In genomic region chr1:133329638-133329964, GRCm38 (mm10) we compare ENCODE assay signal across 9 mouse cellular contexts. TPM values are rescaled to one million over a fixed set of nuclear protein-coding genes. Genes with fewer than 3 reads are reported as not detected.
A peak's percentile ranks its signal among the peaks of the same experiment; 100 is the strongest.
DNase-seq lines count a peak whose midpoint lies in the region; ATAC-seq and TF ChIP-seq lines count a peak whose summit lies in the region.
"Had no signal": no experiment of that assay in that cellular context is flagged by ENCODE, and none has a peak within 500 bp of the region (broad histone marks: within the 10 kb centered on the region; RNA-seq: fewer than 3 reads in every experiment).

No protein-coding gene starts in this region.

- H3K9ac ChIP-seq in lung, embryonic 14.5 days, result peak overlapping the region; percentile 48
- peak overlapping the region; percentile 29; the same call in 1 of the 2 replicates for H3K9ac ChIP-seq in forebrain, postnatal 0 days
- no peak overlapping the region for H3K9ac ChIP-seq in liver, embryonic 12.5 days
- peak overlapping the region; percentile 58 for H3K9ac ChIP-seq in stomach, embryonic 16.5 days (ENCODE audit: low read length)

- peak overlapping the region; percentile 77; the same call in 1 of the 2 replicates for H3K27ac ChIP-seq in lung, embryonic 14.5 days (ENCODE audit: low read depth)
- H3K27ac ChIP-seq in forebrain, postnatal 0 days (ENCODE audit: low read depth, low read length), result no peak overlapping the region
- no peak overlapping the region for H3K27ac ChIP-seq in liver, embryonic 12.5 days
- no peak overlapping the region for H3K27ac ChIP-seq in stomach, embryonic 16.5 days (ENCODE audit: low read length)

- 0 out of 2 replicates have a peak, but pooled peaks have one; percentile 32 for ATAC-seq in lung, embryonic 14.5 days (ENCODE audit: insufficient read depth)
- no peak for ATAC-seq in forebrain, postnatal 0 days
- ATAC-seq in liver, embryonic 12.5 days, result no peak
- no peak for ATAC-seq in stomach, embryonic 16.5 days (ENCODE audit: insufficient read depth, low FRiP score)
- ATAC-seq: Patski had no signal

- no peak for TF ChIP-seq CTCF in lung, embryonic 14.5 days (IDR thresholded peaks at IDR 0.05; ENCODE audit: low read depth)
- TF ChIP-seq CTCF in forebrain, postnatal 0 days (IDR thresholded peaks at IDR 0.05; ENCODE audit: low read depth), result no peak

- peaks cover 7% of the 10 kb centered on the region; the same call in 1 of the 2 replicates for H3K27me3 ChIP-seq in lung, embryonic 14.5 days (ENCODE audit: insufficient read depth, low read length)
- H3K27me3 ChIP-seq in forebrain, postnatal 0 days (ENCODE audit: insufficient read depth, low read length), result no peaks in the 10 kb centered on the region
- H3K27me3 ChIP-seq in liver, embryonic 12.5 days (replicated peaks), result peaks cover 57% of the 10 kb centered on the region
- H3K27me3 ChIP-seq in stomach, embryonic 16.5 days (ENCODE audit: control insufficient read depth, insufficient read depth, low read length), result peaks cover 15% of the 10 kb centered on the region

- peaks cover 17% of the 10 kb centered on the region; the same call in 1 of the 2 replicates for H3K4me1 ChIP-seq in lung, embryonic 14.5 days (ENCODE audit: insufficient read depth)
- peaks cover 17% of the 10 kb centered on the region; the same call in 1 of the 2 replicates for H3K4me1 ChIP-seq in forebrain, postnatal 0 days (ENCODE audit: insufficient read depth)
- no peaks in the 10 kb centered on the region for H3K4me1 ChIP-seq in liver, embryonic 12.5 days
- H3K4me1 ChIP-seq in stomach, embryonic 16.5 days (ENCODE audit: control insufficient read depth, insufficient read depth, low read length), result peaks cover 10% of the 10 kb centered on the region

- no peak for DNase-seq in lung, embryonic 14.5 days
- DNase-seq in lung, postnatal 4 days, result no peak
- no peak for DNase-seq in forebrain, postnatal 0 days
- no peak for DNase-seq in spleen, postnatal 14 days (ENCODE audit: low spot score in 2 of 2)
- DNase-seq in adrenal gland, postnatal 10 days, result no peak

- WGBS in lung, embryonic 14.5 days, result 24% methylated on average over 7 of the region's 7 CpGs
- WGBS in forebrain, postnatal 0 days, result 29% methylated on average over 7 of the region's 7 CpGs
- WGBS in liver, embryonic 12.5 days (ENCODE audit: insufficient replicate concordance), result 24% methylated on average over 7 of the region's 7 CpGs
- 27% methylated on average over 7 of the region's 7 CpGs for WGBS in stomach, embryonic 16.5 days

- H3K4me3 ChIP-seq in lung, embryonic 14.5 days (ENCODE audit: low read depth, low read length), result peak overlapping the region; percentile 31
- peak overlapping the region; percentile 20; the same call in 1 of the 2 replicates for H3K4me3 ChIP-seq in forebrain, postnatal 0 days (ENCODE audit: low read depth, low read length)
- peak overlapping the region; percentile 5; the same call in 1 of the 2 replicates for H3K4me3 ChIP-seq in liver, embryonic 12.5 days
- H3K4me3 ChIP-seq in stomach, embryonic 16.5 days (replicated peaks; ENCODE audit: low read length), result peak overlapping the region; percentile 29

- H3K36me3 ChIP-seq in lung, embryonic 14.5 days (ENCODE audit: insufficient read depth), result no peaks in the 10 kb centered on the region
- no peaks in the 10 kb centered on the region for H3K36me3 ChIP-seq in forebrain, postnatal 0 days (ENCODE audit: insufficient read depth)
- H3K36me3 ChIP-seq in liver, embryonic 12.5 days, result no peaks in the 10 kb centered on the region
- no peaks in the 10 kb centered on the region for H3K36me3 ChIP-seq in stomach, embryonic 16.5 days (ENCODE audit: control insufficient read depth, insufficient read depth, low read length)

- peak overlapping the region; percentile 66 for H3K4me2 ChIP-seq in lung, embryonic 14.5 days
- peak overlapping the region; percentile 47 for H3K4me2 ChIP-seq in forebrain, postnatal 0 days (ENCODE audit: low read depth)
- H3K4me2 ChIP-seq in liver, embryonic 12.5 days, result peak overlapping the region; percentile 54
- H3K4me2 ChIP-seq in stomach, embryonic 16.5 days (ENCODE audit: low read depth, low read length), result peak overlapping the region; percentile 62

- H3K9me3 ChIP-seq in lung, embryonic 14.5 days (ENCODE audit: low read depth, low read length), result no peaks in the 10 kb centered on the region
- no peaks in the 10 kb centered on the region for H3K9me3 ChIP-seq in forebrain, postnatal 0 days (ENCODE audit: low read length)
- no peaks in the 10 kb centered on the region for H3K9me3 ChIP-seq in liver, embryonic 12.5 days (replicated peaks)
- no peaks in the 10 kb centered on the region for H3K9me3 ChIP-seq in stomach, embryonic 16.5 days (replicated peaks; ENCODE audit: control insufficient read depth, low read length)

RNA-seq across cellular contexts. Expression of gene Kiss1, which starts 7.9 kb away (rescaled TPM):
- polyA plus RNA-seq in lung, embryonic 14.5 days (2014; fragmentation: Nextera tagmentation; extraction: Ambion mirVana), result 6.6 and 7.1 TPM in 2 replicates
- not detected in 2 replicates for total RNA-seq in forebrain, postnatal 0 days (2014; rRNA removed)
- polyA plus RNA-seq in forebrain, postnatal 0 days (2015; fragmentation: Nextera tagmentation; extraction: Ambion mirVana), result not detected in 2 replicates
- not detected in 2 replicates for polyA plus RNA-seq in liver, embryonic 12.5 days (2016; fragmentation: Nextera tagmentation; extraction: Ambion mirVana)
- polyA plus RNA-seq in stomach, embryonic 16.5 days (2015; fragmentation: Nextera tagmentation; extraction: Ambion mirVana), result not detected in 2 replicates
- total RNA-seq in adrenal gland, postnatal 10 days (2021), result not detected
- total RNA-seq: left cerebral cortex, postnatal 36 days had no signal
- polyA plus RNA-seq: Patski had no signal

RNA-seq across cellular contexts. Expression of gene Golt1a, which starts 20.0 kb away (rescaled TPM):
- 0.55 and 1.1 TPM in 2 replicates for polyA plus RNA-seq in lung, embryonic 14.5 days (2014; fragmentation: Nextera tagmentation; extraction: Ambion mirVana)
- 0.15 and 0.29 TPM in 2 replicates for total RNA-seq in forebrain, postnatal 0 days (2014; rRNA removed)
- polyA plus RNA-seq in forebrain, postnatal 0 days (2015; fragmentation: Nextera tagmentation; extraction: Ambion mirVana), result 0.19 TPM in 1 of 2 replicates, not detected in the other
- polyA plus RNA-seq in liver, embryonic 12.5 days (2016; fragmentation: Nextera tagmentation; extraction: Ambion mirVana), result 4.4 and 5.8 TPM in 2 replicates
- 8.2 and 8.7 TPM in 2 replicates for polyA plus RNA-seq in stomach, embryonic 16.5 days (2015; fragmentation: Nextera tagmentation; extraction: Ambion mirVana)
- total RNA-seq in adrenal gland, postnatal 10 days (2021), result 1 to 10 TPM; 1.4 to 4.3 TPM

RNA-seq across cellular contexts. Expression of gene Ren1, which starts 20.7 kb away (rescaled TPM):
- 0.80 and 0.86 TPM in 2 replicates for polyA plus RNA-seq in lung, embryonic 14.5 days (2014; fragmentation: Nextera tagmentation; extraction: Ambion mirVana)
- 0.14 and 0.15 TPM in 2 replicates for total RNA-seq in forebrain, postnatal 0 days (2014; rRNA removed)
- 0.12 and 0.88 TPM in 2 replicates for polyA plus RNA-seq in forebrain, postnatal 0 days (2015; fragmentation: Nextera tagmentation; extraction: Ambion mirVana)
- 0.29 and 0.39 TPM in 2 replicates for polyA plus RNA-seq in liver, embryonic 12.5 days (2016; fragmentation: Nextera tagmentation; extraction: Ambion mirVana)
- 2.0 and 3.6 TPM in 2 replicates for polyA plus RNA-seq in stomach, embryonic 16.5 days (2015; fragmentation: Nextera tagmentation; extraction: Ambion mirVana)
- total RNA-seq in adrenal gland, postnatal 10 days (2021), result 1 to 10 TPM in 1 of 2 experiments, under 1 TPM in 1; 0.94 to 5.1 TPM
- total RNA-seq: left cerebral cortex, postnatal 36 days had no signal
- polyA plus RNA-seq: Patski had no signal

RNA-seq across cellular contexts. Expression of gene Etnk2, which starts 33.8 kb away (rescaled TPM):
- 2.8 and 3.7 TPM in 2 replicates for polyA plus RNA-seq in lung, embryonic 14.5 days (2014; fragmentation: Nextera tagmentation; extraction: Ambion mirVana)
- total RNA-seq in forebrain, postnatal 0 days (2014; rRNA removed), result 15.5 and 25.3 TPM in 2 replicates
- 10.3 and 17.6 TPM in 2 replicates for polyA plus RNA-seq in forebrain, postnatal 0 days (2015; fragmentation: Nextera tagmentation; extraction: Ambion mirVana)
- 4.0 and 4.1 TPM in 2 replicates for polyA plus RNA-seq in liver, embryonic 12.5 days (2016; fragmentation: Nextera tagmentation; extraction: Ambion mirVana)
- polyA plus RNA-seq in stomach, embryonic 16.5 days (2015; fragmentation: Nextera tagmentation; extraction: Ambion mirVana), result 4.5 and 4.7 TPM in 2 replicates
- total RNA-seq in adrenal gland, postnatal 10 days (2021), result 10 to 100 TPM; 10.2 to 24.1 TPM
